15 mouse cellular contexts compared by ENCODE assay signal in the genomic region with DNA sequence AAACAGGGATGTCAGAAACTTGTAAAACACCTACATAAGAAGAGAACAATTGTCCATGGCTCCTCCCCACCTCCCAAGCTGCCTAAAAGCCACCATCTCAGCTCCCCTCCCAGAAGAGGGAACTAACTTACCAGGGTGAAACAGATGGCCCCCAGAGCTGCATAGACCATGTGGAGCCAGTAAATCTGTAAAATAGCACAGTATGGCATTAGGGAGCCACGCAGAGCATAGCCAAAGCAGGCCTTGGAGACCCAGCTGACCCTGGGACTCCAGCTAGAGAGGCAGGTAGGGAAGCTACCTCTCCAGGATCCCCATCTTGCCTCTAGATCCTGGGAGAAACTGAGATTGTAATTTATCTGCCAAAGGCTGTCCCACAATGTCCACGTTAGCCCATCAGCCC. TPM values are rescaled to one million over a fixed set of nuclear protein-coding genes. Genes with fewer than 3 reads are reported as not detected.
DNase-seq lines count a peak whose midpoint lies in the region; ATAC-seq and TF ChIP-seq lines count a peak whose summit lies in the region.
"Had no signal": no experiment of that assay in that cellular context is flagged by ENCODE, and none has a peak within 500 bp of the region (broad histone marks: within the 10 kb centered on the region; RNA-seq: fewer than 3 reads in every experiment).

No protein-coding gene starts in this region.

- peaks cover 41% of the 10 kb centered on the region for H3K4me1 ChIP-seq in cerebellum, adult 2 months (ENCODE audit: control insufficient read depth, insufficient read depth, low read length)
- peaks cover 84% of the 10 kb centered on the region for H3K4me1 ChIP-seq in heart, embryonic 12.5 days (replicated peaks)
- peaks cover 6% of the 10 kb centered on the region for H3K4me1 ChIP-seq in liver, adult 2 months (ENCODE audit: control insufficient read depth, insufficient read depth, low read length)
- peaks cover 20% of the 10 kb centered on the region for H3K4me1 ChIP-seq in liver, embryonic 11.5 days (replicated peaks; ENCODE audit: control insufficient read depth, insufficient read depth, low read length)
- H3K4me1 ChIP-seq in liver, embryonic 15.5 days (replicated peaks), result peaks cover 58% of the 10 kb centered on the region

- H3K4me3 ChIP-seq in cerebellum, adult 2 months (replicated peaks; ENCODE audit: insufficient read depth, low read depth, low read length), result no peak overlapping the region
- no peak overlapping the region for H3K4me3 ChIP-seq in heart, embryonic 12.5 days
- no peak overlapping the region for H3K4me3 ChIP-seq in liver, adult 2 months (ENCODE audit: insufficient read depth, low read depth, low read length)
- no peak overlapping the region for H3K4me3 ChIP-seq in liver, embryonic 11.5 days (ENCODE audit: low read depth, low read length)
- no peak overlapping the region for H3K4me3 ChIP-seq in liver, embryonic 15.5 days (replicated peaks)
- H3K4me3 ChIP-seq: hindbrain, embryonic 15.5 days; midbrain, embryonic 13.5 days had no signal

- peak overlapping the region; percentile 46; the same call in 1 of the 2 replicates for H3K9ac ChIP-seq in heart, embryonic 12.5 days
- H3K9ac ChIP-seq in liver, adult 2 months (ENCODE audit: low read depth, low read length), result no peak overlapping the region
- H3K9ac ChIP-seq in liver, embryonic 11.5 days (ENCODE audit: low read depth, low read length), result no peak overlapping the region
- H3K9ac ChIP-seq in liver, embryonic 15.5 days, result no peak overlapping the region
- H3K9ac ChIP-seq: hindbrain, embryonic 15.5 days had no signal

- intact Hi-C loops in heart, postnatal 25 days (cut with DNase I), result loop anchor here (5.0 kb wide), 1 partner anchor 163 kb away; no protein-coding TSS in a partner anchor

- WGBS in cerebellum, adult 2 months, result 35% methylated on average over 2 of the region's 2 CpGs
- WGBS in heart, embryonic 12.5 days, result 45% methylated on average over 2 of the region's 2 CpGs
- WGBS in liver, adult 2 months, result 83% methylated on average over 2 of the region's 2 CpGs
- WGBS in liver, embryonic 11.5 days, result 86% methylated on average over 2 of the region's 2 CpGs
- 67% methylated on average over 2 of the region's 2 CpGs for WGBS in liver, embryonic 15.5 days (ENCODE audit: insufficient replicate concordance)

- no peaks in the 10 kb centered on the region for H3K9me3 ChIP-seq in heart, embryonic 12.5 days (replicated peaks)
- no peaks in the 10 kb centered on the region for H3K9me3 ChIP-seq in liver, embryonic 11.5 days (ENCODE audit: control insufficient read depth, low read length)
- no peaks in the 10 kb centered on the region for H3K9me3 ChIP-seq in liver, embryonic 15.5 days (replicated peaks)
- H3K9me3 ChIP-seq: hindbrain, embryonic 15.5 days; midbrain, embryonic 13.5 days had no signal

- no peak for TF ChIP-seq CTCF in cerebellum, adult 2 months (IDR thresholded peaks at IDR 0.05; ENCODE audit: borderline replicate concordance, insufficient read depth, low read depth, low read length)
- no peak for TF ChIP-seq CTCF in liver, adult 2 months (IDR thresholded peaks at IDR 0.05; ENCODE audit: low read depth, low read length)

- H3K27ac ChIP-seq in cerebellum, adult 2 months (ENCODE audit: insufficient read depth, low read length), result peak overlapping the region; percentile 55
- H3K27ac ChIP-seq in heart, embryonic 12.5 days (ENCODE audit: poor library complexity, severe bottlenecking), result peak overlapping the region; percentile 91
- peak overlapping the region; percentile 16; the same call in 1 of the 2 replicates for H3K27ac ChIP-seq in liver, adult 2 months (replicated peaks; ENCODE audit: insufficient read depth, low read depth, low read length)
- no peak overlapping the region for H3K27ac ChIP-seq in liver, embryonic 11.5 days (ENCODE audit: low read depth, low read length)
- H3K27ac ChIP-seq in liver, embryonic 15.5 days (replicated peaks), result peak overlapping the region; percentile 33; the same call in 1 of the 2 replicates
- H3K27ac ChIP-seq: hindbrain, embryonic 15.5 days; midbrain, embryonic 13.5 days had no signal

- H3K79me2 ChIP-seq in liver, adult 2 months (ENCODE audit: control insufficient read depth, insufficient read depth, low read length), result no peaks in the 10 kb centered on the region

- H3K36me3 ChIP-seq in heart, embryonic 12.5 days, result peaks cover 63% of the 10 kb centered on the region
- peaks cover 14% of the 10 kb centered on the region; the same call in 1 of the 2 replicates for H3K36me3 ChIP-seq in liver, adult 2 months (ENCODE audit: control insufficient read depth, insufficient read depth, low read length)
- H3K36me3 ChIP-seq in liver, embryonic 11.5 days (ENCODE audit: control insufficient read depth, insufficient read depth, low read length), result peaks cover 11% of the 10 kb centered on the region
- peaks cover 60% of the 10 kb centered on the region for H3K36me3 ChIP-seq in liver, embryonic 15.5 days (replicated peaks)

- ATAC-seq in heart, embryonic 12.5 days (ENCODE audit: insufficient number of reproducible peaks, low FRiP score), result no peak
- no peak for ATAC-seq in liver, embryonic 11.5 days (replicated peaks; ENCODE audit: low FRiP score)
- no peak for ATAC-seq in liver, embryonic 15.5 days (ENCODE audit: insufficient read depth)
- ATAC-seq: midbrain, embryonic 13.5 days had no signal

- TF ChIP-seq POLR2A in cerebellum, adult 2 months (IDR thresholded peaks at IDR 0.05; ENCODE audit: borderline replicate concordance, insufficient read depth, low read length), result no peak
- TF ChIP-seq POLR2A in liver, adult 2 months (IDR thresholded peaks at IDR 0.05; ENCODE audit: extremely low read depth, insufficient read depth, low read length), result no peak

- no peak for DNase-seq in cerebellum, adult 2 months
- DNase-seq in cerebellum, postnatal 14 days, result no peak
- no peak for DNase-seq in heart, postnatal 25 days (ENCODE audit: low spot score)
- DNase-seq in liver, adult 2 months (ENCODE audit: extremely low read depth, low read depth, low spot score), result no peak
- no peak for DNase-seq in liver, embryonic 11.5 days (ENCODE audit: low spot score)
- DNase-seq in left cerebral cortex, adult 8-10 months (ENCODE audit: low spot score in 2 of 2), result no peak
- DNase-seq: adrenal gland, postnatal 10 days; kidney, adult 9 months; thymus, postnatal 4 days had no signal

- no peaks in the 10 kb centered on the region for H3K27me3 ChIP-seq in cerebellum, adult 2 months (ENCODE audit: control insufficient read depth, insufficient read depth, low read length)
- no peaks in the 10 kb centered on the region for H3K27me3 ChIP-seq in heart, embryonic 12.5 days (replicated peaks)
- H3K27me3 ChIP-seq in liver, adult 2 months (ENCODE audit: control insufficient read depth, insufficient read depth, low read length), result no peaks in the 10 kb centered on the region
- no peaks in the 10 kb centered on the region for H3K27me3 ChIP-seq in liver, embryonic 11.5 days (replicated peaks; ENCODE audit: control insufficient read depth, insufficient read depth, low read length)
- H3K27me3 ChIP-seq in liver, embryonic 15.5 days, result no peaks in the 10 kb centered on the region
- H3K27me3 ChIP-seq: hindbrain, embryonic 15.5 days; midbrain, embryonic 13.5 days had no signal

- 0 out of 2 replicates have a peak overlapping the region, but pooled peaks have one; percentile 20 for H3K4me2 ChIP-seq in heart, embryonic 12.5 days
- no peak overlapping the region for H3K4me2 ChIP-seq in liver, embryonic 11.5 days
- H3K4me2 ChIP-seq in liver, embryonic 15.5 days, result no peak overlapping the region
- H3K4me2 ChIP-seq: hindbrain, embryonic 15.5 days; midbrain, embryonic 13.5 days had no signal

RNA-seq across cellular contexts. Expression of a gene that starts 5.0 kb away (rescaled TPM):
- 185 and 201 TPM in 2 replicates for polyA plus RNA-seq in cerebellum, adult 2 months (2012; rRNA removed)
- polyA plus RNA-seq in heart, embryonic 12.5 days (2016; fragmentation: Nextera tagmentation; extraction: Ambion mirVana), result 215 and 216 TPM in 2 replicates
- total RNA-seq in heart, postnatal 25 days (2021), result 100 to 1,000 TPM; 160 to 161 TPM
- total RNA-seq in liver, adult 2 months (2014; rRNA removed), result 28.0 and 34.4 TPM in 2 replicates
- 130 and 138 TPM in 2 replicates for polyA plus RNA-seq in liver, adult 2 months (2012; rRNA removed)
- 79.7 and 84.3 TPM in 2 replicates for polyA plus RNA-seq in liver, embryonic 11.5 days (2014; fragmentation: Nextera tagmentation; extraction: Ambion mirVana)
- polyA plus RNA-seq in liver, embryonic 15.5 days (2015; fragmentation: Nextera tagmentation; extraction: Ambion mirVana), result 32.0 and 34.7 TPM in 2 replicates
- 100 to 1,000 TPM; 162 to 185 (median 173) TPM for total RNA-seq in left cerebral cortex, adult 8-10 months (2022)

RNA-seq across cellular contexts. Expression of a gene that starts 5.2 kb away (rescaled TPM):
- polyA plus RNA-seq in cerebellum, adult 2 months (2012; rRNA removed), result 186 and 198 TPM in 2 replicates
- 169 and 171 TPM in 2 replicates for polyA plus RNA-seq in heart, embryonic 12.5 days (2016; fragmentation: Nextera tagmentation; extraction: Ambion mirVana)
- total RNA-seq in heart, postnatal 25 days (2021), result 10 to 100 TPM; 87.5 to 94.8 TPM
- 112 and 115 TPM in 2 replicates for total RNA-seq in liver, adult 2 months (2014; rRNA removed)
- polyA plus RNA-seq in liver, adult 2 months (2012; rRNA removed), result 156 TPM in 2 replicates
- polyA plus RNA-seq in liver, embryonic 11.5 days (2014; fragmentation: Nextera tagmentation; extraction: Ambion mirVana), result 190 and 193 TPM in 2 replicates
- polyA plus RNA-seq in liver, embryonic 15.5 days (2015; fragmentation: Nextera tagmentation; extraction: Ambion mirVana), result 93.1 and 113 TPM in 2 replicates
- total RNA-seq in left cerebral cortex, adult 8-10 months (2022), result 100 to 1,000 TPM; 138 to 159 (median 148) TPM

RNA-seq across cellular contexts. Expression of a gene that starts 11.4 kb away (rescaled TPM):
- not detected in 2 replicates for polyA plus RNA-seq in cerebellum, adult 2 months (2012; rRNA removed)
- 0.37 and 0.41 TPM in 2 replicates for polyA plus RNA-seq in heart, embryonic 12.5 days (2016; fragmentation: Nextera tagmentation; extraction: Ambion mirVana)
- total RNA-seq in heart, postnatal 25 days (2021), result not detected
- total RNA-seq in liver, adult 2 months (2014; rRNA removed), result not detected in 2 replicates
- polyA plus RNA-seq in liver, adult 2 months (2012; rRNA removed), result 0.11 and 0.20 TPM in 2 replicates
- 2.8 and 3.2 TPM in 2 replicates for polyA plus RNA-seq in liver, embryonic 11.5 days (2014; fragmentation: Nextera tagmentation; extraction: Ambion mirVana)
- polyA plus RNA-seq in liver, embryonic 15.5 days (2015; fragmentation: Nextera tagmentation; extraction: Ambion mirVana), result 0.29 and 0.68 TPM in 2 replicates
- total RNA-seq in left cerebral cortex, adult 8-10 months (2022), result not detected
- total RNA-seq: gastrocnemius, postnatal 4 days; left cerebral cortex, adult 18-20 months had no signal
- polyA plus RNA-seq: hindbrain, embryonic 15.5 days had no signal

RNA-seq across cellular contexts. Expression of a gene that starts 15.7 kb away (rescaled TPM):
- 56.1 and 58.2 TPM in 2 replicates for polyA plus RNA-seq in cerebellum, adult 2 months (2012; rRNA removed)
- polyA plus RNA-seq in heart, embryonic 12.5 days (2016; fragmentation: Nextera tagmentation; extraction: Ambion mirVana), result 41.1 and 42.9 TPM in 2 replicates
- total RNA-seq in heart, postnatal 25 days (2021), result 10 to 100 TPM; 38.4 to 41.5 TPM
- total RNA-seq in liver, adult 2 months (2014; rRNA removed), result 26.1 and 31.5 TPM in 2 replicates
- 89.8 and 101 TPM in 2 replicates for polyA plus RNA-seq in liver, adult 2 months (2012; rRNA removed)
- 21.7 and 22.9 TPM in 2 replicates for polyA plus RNA-seq in liver, embryonic 11.5 days (2014; fragmentation: Nextera tagmentation; extraction: Ambion mirVana)
- 15.4 and 18.7 TPM in 2 replicates for polyA plus RNA-seq in liver, embryonic 15.5 days (2015; fragmentation: Nextera tagmentation; extraction: Ambion mirVana)
- total RNA-seq in left cerebral cortex, adult 8-10 months (2022), result 10 to 100 TPM; 28.2 to 32.3 (median 31.4) TPM

RNA-seq across cellular contexts. Expression of a gene that starts 53.9 kb away (rescaled TPM):
- 146 and 151 TPM in 2 replicates for polyA plus RNA-seq in cerebellum, adult 2 months (2012; rRNA removed)
- 478 and 484 TPM in 2 replicates for polyA plus RNA-seq in heart, embryonic 12.5 days (2016; fragmentation: Nextera tagmentation; extraction: Ambion mirVana)
- total RNA-seq in heart, postnatal 25 days (2021), result 100 to 1,000 TPM; 134 to 140 TPM
- total RNA-seq in liver, adult 2 months (2014; rRNA removed), result 83.4 and 96.3 TPM in 2 replicates
- 59.2 and 70.5 TPM in 2 replicates for polyA plus RNA-seq in liver, adult 2 months (2012; rRNA removed)
- polyA plus RNA-seq in liver, embryonic 11.5 days (2014; fragmentation: Nextera tagmentation; extraction: Ambion mirVana), result 375 and 384 TPM in 2 replicates
- polyA plus RNA-seq in liver, embryonic 15.5 days (2015; fragmentation: Nextera tagmentation; extraction: Ambion mirVana), result 176 and 191 TPM in 2 replicates
- 100 to 1,000 TPM; 212 to 241 (median 232) TPM for total RNA-seq in left cerebral cortex, adult 8-10 months (2022)
